Mouse (Mus musculus) E14TG2a.4 (cell line): ENCODE results near the gene Yae1d1.
"Not testable (repeated sequence)": the region's sequence is repeated elsewhere in the genome, so short reads cannot be mapped to it uniquely, and the experiment has no call there.

Source experiments
- H3K27me3 ChIP-seq: 2 replicates; pipeline ENCODE4 v1.6.1; 2014; ENCODE audit warnings: low read length, control low read depth; ENCODE audit not compliant: insufficient read depth
- H3K36me3 ChIP-seq: 2 replicates; pipeline ENCODE4 v1.6.1; 2014; ENCODE audit warnings: low read length, control low read depth; ENCODE audit not compliant: insufficient read depth
- H3K4me1 ChIP-seq: replicated peaks from 2 replicates; pipeline ENCODE4 v1.6.1; 2014; ENCODE audit warnings: low read depth, low read length, control low read depth
- H3K4me3 ChIP-seq: replicated peaks from 2 replicates; pipeline ENCODE4 v1.5.1; 2014; ENCODE audit warnings: mild to moderate bottlenecking, low read length
- H3K9me3 ChIP-seq: 2 replicates; pipeline ENCODE4 v1.6.1; 2014; ENCODE audit warnings: low read length, control low read depth
- CTCF ChIP-seq: conservative IDR thresholded peaks from 2 replicates; pipeline ENCODE4 v1.5.1; 2014; ENCODE audit warnings: low read length
- NANOG ChIP-seq: IDR thresholded peaks from 2 replicates; pipeline ENCODE4 v1.6.1; 2014; ENCODE audit warnings: borderline replicate concordance, low read length, mixed read lengths
- POU5F1 ChIP-seq: IDR thresholded peaks from 2 replicates; pipeline ENCODE4 v1.6.1; 2014; ENCODE audit warnings: low read length, borderline replicate concordance

Gene Yae1d1

GRCm38 (mm10) chr13:17976854-17977739, 16.1 kb downstream of the Yae1d1 start:
- H3K4me1 ChIP-seq: no peaks in the 10 kb centered on the region
- H3K4me3 ChIP-seq: no peak overlapping the region
- no peaks in the 10 kb centered on the region; the same call in 1 of the 2 replicates for H3K36me3 ChIP-seq
- TF ChIP-seq NANOG (no peak), POU5F1 (no peak), CTCF (no peak)
- no peaks in the 10 kb centered on the region for H3K27me3 ChIP-seq
- H3K9me3 ChIP-seq: no peaks in the 10 kb centered on the region

- TF ChIP-seq POU5F1: no peak
- TF ChIP-seq NANOG: no peak
- no peak for TF ChIP-seq CTCF
- Histone ChIP-seq H3K4me1 (no peaks in the 10 kb centered on the region), H3K9me3 (no peaks in the 10 kb centered on the region), H3K4me3 (no peak overlapping the region), H3K36me3 (no peaks in the 10 kb centered on the region), H3K27me3 (no peaks in the 10 kb centered on the region)
Measured at GRCm38 (mm10) chr13:17975891-17976290, 17.3 kb downstream of the Yae1d1 start.

GRCm38 (mm10) chr13:17975457-17975856, 17.7 kb downstream of the Yae1d1 start:
- Histone ChIP-seq H3K4me1 (no peaks in the 10 kb centered on the region), H3K9me3 (no peaks in the 10 kb centered on the region), H3K27me3 (no peaks in the 10 kb centered on the region), H3K36me3 (no peaks in the 10 kb centered on the region), H3K4me3 (no peak overlapping the region)
- TF ChIP-seq POU5F1: no peak

- Histone ChIP-seq H3K27me3 (no peaks in the 10 kb centered on the region), H3K36me3 (no peaks in the 10 kb centered on the region), H3K9me3 (0 out of 2 replicates have a peak, but pooled peaks cover 3% of the 10 kb centered on the region), H3K4me1 (no peaks in the 10 kb centered on the region), H3K4me3 (no peak overlapping the region)
- TF ChIP-seq NANOG: no peak
- TF ChIP-seq CTCF: no peak
- TF ChIP-seq POU5F1: no peak
Measured at GRCm38 (mm10) chr13:17974734-17975133, 18.4 kb downstream of the Yae1d1 start.

GRCm38 (mm10) chr13:17960613-17961012, 32.5 kb downstream of the Yae1d1 start:
- Histone ChIP-seq H3K36me3 (no peaks in the 10 kb centered on the region), H3K9me3 (no peaks in the 10 kb centered on the region), H3K4me1 (no peaks in the 10 kb centered on the region), H3K27me3 (0 out of 2 replicates have a peak, but pooled peaks cover 4% of the 10 kb centered on the region), H3K4me3 (no peak overlapping the region)
- no peak for TF ChIP-seq CTCF
- TF ChIP-seq NANOG: no peak
- TF ChIP-seq POU5F1: no peak

GRCm38 (mm10) chr13:17954282-17954681, 38.9 kb downstream of the Yae1d1 start:
- Histone ChIP-seq H3K4me1 (peaks cover 11% of the 10 kb centered on the region), H3K4me3 (no peak overlapping the region), H3K36me3 (no peaks in the 10 kb centered on the region), H3K9me3 (no peaks in the 10 kb centered on the region), H3K27me3 (0 out of 2 replicates have a peak, but pooled peaks cover 3% of the 10 kb centered on the region)
- TF ChIP-seq NANOG (no peak), POU5F1 (no peak), CTCF (no peak)

GRCm38 (mm10) chr13:17950581-17950980, 42.6 kb downstream of the Yae1d1 start:
- not testable (repeated sequence) for H3K27me3 ChIP-seq, H3K36me3 ChIP-seq, H3K9me3 ChIP-seq
- Histone ChIP-seq H3K4me3 (peak overlapping the region; percentile 54), H3K4me1 (peaks cover 12% of the 10 kb centered on the region)

- H3K27me3 ChIP-seq: peaks cover 7% of the 10 kb centered on the region; the same call in 1 of the 2 replicates
- H3K4me3 ChIP-seq: peak overlapping the region; percentile 54
- TF ChIP-seq NANOG (no peak), POU5F1 (no peak), CTCF (no peak)
- H3K36me3 ChIP-seq: no peaks in the 10 kb centered on the region
- H3K9me3 ChIP-seq: no peaks in the 10 kb centered on the region
- peaks cover 21% of the 10 kb centered on the region for H3K4me1 ChIP-seq
Measured at GRCm38 (mm10) chr13:17949555-17949954, 43.6 kb downstream of the Yae1d1 start.
